Comparison of ENCODE assay signal across 15 mouse cellular contexts in the genomic region with DNA sequence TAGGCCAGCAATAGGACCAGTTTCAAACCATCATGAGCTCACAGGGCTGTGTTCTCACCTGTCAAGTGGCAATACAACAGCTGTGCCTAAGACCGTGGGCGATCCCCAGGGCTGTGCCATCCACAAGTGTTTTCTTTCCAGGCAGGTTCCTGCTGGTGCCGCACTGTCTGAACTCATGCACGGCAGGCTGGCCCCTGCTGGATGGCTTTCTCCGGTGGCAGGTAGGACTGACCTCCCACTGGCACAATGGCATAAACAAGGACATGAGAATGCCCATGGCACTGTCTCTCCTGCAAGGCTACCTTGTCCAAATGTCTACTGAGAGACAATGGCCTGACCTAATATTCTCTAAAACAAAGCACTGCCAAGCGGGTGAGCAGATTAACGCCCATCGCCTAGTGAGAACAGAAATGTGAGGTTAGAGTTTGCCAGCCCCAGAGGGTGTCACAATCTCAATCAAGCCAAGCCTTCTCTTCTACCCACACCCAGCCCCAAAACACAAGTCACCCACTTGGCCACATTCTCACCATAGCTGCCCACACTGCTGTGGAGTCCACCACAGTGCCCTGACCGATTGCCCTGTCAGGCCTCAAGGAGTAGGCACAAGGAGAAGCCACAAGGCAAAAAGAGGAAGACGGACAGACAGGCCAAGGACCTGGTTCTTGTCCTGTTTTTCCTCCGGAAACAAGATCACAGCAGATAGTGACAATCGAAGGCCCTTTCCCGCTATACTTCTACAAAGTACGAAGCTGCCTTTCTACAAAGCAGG. TPM values are rescaled to one million over a fixed set of nuclear protein-coding genes. Genes with fewer than 3 reads are reported as not detected.
DNase-seq lines count a peak whose midpoint lies in the region; ATAC-seq and TF ChIP-seq lines count a peak whose summit lies in the region.
"Had no signal": no experiment of that assay in that cellular context is flagged by ENCODE, and none has a peak within 500 bp of the region (broad histone marks: within the 10 kb centered on the region; RNA-seq: fewer than 3 reads in every experiment).

No protein-coding gene starts in this region.

- H3K36me3 ChIP-seq in heart, postnatal 0 days (replicated peaks; ENCODE audit: control insufficient read depth, insufficient read depth, low read length): no peaks in the 10 kb centered on the region
- 0 out of 2 replicates have a peak, but pooled peaks cover 3% of the 10 kb centered on the region for H3K36me3 ChIP-seq in heart, embryonic 10.5 days
- H3K36me3 ChIP-seq in midbrain, embryonic 10.5 days: no peaks in the 10 kb centered on the region
- H3K36me3 ChIP-seq in hindbrain, embryonic 16.5 days (ENCODE audit: control insufficient read depth, insufficient read depth, low read length): no peaks in the 10 kb centered on the region
- H3K36me3 ChIP-seq: forebrain, embryonic 12.5 days; liver, embryonic 13.5 days had no signal

- no peak for ATAC-seq in heart, postnatal 0 days (ENCODE audit: insufficient read depth, low read depth)
- ATAC-seq in megakaryocyte, adult 5-6 weeks (ENCODE audit: poor library complexity, severe bottlenecking): peak; percentile 81
- no peak for ATAC-seq in hindbrain, embryonic 16.5 days

- H3K27ac ChIP-seq in heart, postnatal 0 days (ENCODE audit: low read depth): 0 out of 2 replicates have a peak overlapping the region, but pooled peaks have one; percentile 2
- no peak overlapping the region for H3K27ac ChIP-seq in heart, embryonic 10.5 days
- no peak overlapping the region for H3K27ac ChIP-seq in midbrain, embryonic 10.5 days (replicated peaks)
- H3K27ac ChIP-seq in hindbrain, embryonic 16.5 days (ENCODE audit: low read depth, low read length): no peak overlapping the region
- H3K27ac ChIP-seq: forebrain, embryonic 12.5 days; liver, embryonic 13.5 days had no signal

- no peaks in the 10 kb centered on the region for H3K27me3 ChIP-seq in heart, postnatal 0 days (ENCODE audit: control insufficient read depth, insufficient read depth, low read length)
- H3K27me3 ChIP-seq in heart, embryonic 10.5 days (ENCODE audit: insufficient read depth, poor library complexity, severe bottlenecking): no peaks in the 10 kb centered on the region
- no peaks in the 10 kb centered on the region for H3K27me3 ChIP-seq in midbrain, embryonic 10.5 days (ENCODE audit: low read depth, poor library complexity, severe bottlenecking)
- no peaks in the 10 kb centered on the region for H3K27me3 ChIP-seq in hindbrain, embryonic 16.5 days (replicated peaks; ENCODE audit: control insufficient read depth, insufficient read depth, low read length)
- H3K27me3 ChIP-seq: forebrain, embryonic 12.5 days; liver, embryonic 13.5 days had no signal

- H3K9me3 ChIP-seq in heart, postnatal 0 days (replicated peaks; ENCODE audit: control insufficient read depth, low read length): no peaks in the 10 kb centered on the region
- H3K9me3 ChIP-seq in heart, embryonic 10.5 days: no peaks in the 10 kb centered on the region
- H3K9me3 ChIP-seq in midbrain, embryonic 10.5 days (replicated peaks): no peaks in the 10 kb centered on the region
- no peaks in the 10 kb centered on the region for H3K9me3 ChIP-seq in hindbrain, embryonic 16.5 days (ENCODE audit: control insufficient read depth, low read length)
- H3K9me3 ChIP-seq: forebrain, embryonic 12.5 days; liver, embryonic 13.5 days had no signal

- no peak overlapping the region for H3K4me3 ChIP-seq in heart, postnatal 0 days (ENCODE audit: low read depth, low read length)
- no peak overlapping the region for H3K4me3 ChIP-seq in heart, embryonic 10.5 days
- H3K4me3 ChIP-seq in midbrain, embryonic 10.5 days: no peak overlapping the region
- H3K4me3 ChIP-seq in hindbrain, embryonic 16.5 days (ENCODE audit: low read length): no peak overlapping the region
- H3K4me3 ChIP-seq: forebrain, embryonic 12.5 days; liver, embryonic 13.5 days had no signal

- TF ChIP-seq CTCF in heart, postnatal 0 days (IDR thresholded peaks at IDR 0.05; ENCODE audit: low read depth): no peak

- H3K9ac ChIP-seq in heart, postnatal 0 days (replicated peaks; ENCODE audit: low read depth, low read length): no peak overlapping the region
- H3K9ac ChIP-seq in hindbrain, embryonic 16.5 days (ENCODE audit: low read depth, low read length): no peak overlapping the region
- H3K9ac ChIP-seq: forebrain, embryonic 12.5 days; liver, embryonic 13.5 days had no signal

- no peak for TF ChIP-seq EP300 in heart, postnatal 0 days (IDR thresholded peaks at IDR 0.05; ENCODE audit: low read depth)

- no peak overlapping the region for H3K4me2 ChIP-seq in heart, postnatal 0 days (ENCODE audit: low read depth, low read length)
- H3K4me2 ChIP-seq in hindbrain, embryonic 16.5 days (ENCODE audit: low read length): no peak overlapping the region
- H3K4me2 ChIP-seq: forebrain, embryonic 12.5 days; liver, embryonic 13.5 days had no signal

- H3K4me1 ChIP-seq in heart, postnatal 0 days (ENCODE audit: control insufficient read depth, insufficient read depth): peaks cover 8% of the 10 kb centered on the region; the same call in 1 of the 2 replicates
- H3K4me1 ChIP-seq in heart, embryonic 10.5 days: peaks cover 16% of the 10 kb centered on the region
- H3K4me1 ChIP-seq in midbrain, embryonic 10.5 days: no peaks in the 10 kb centered on the region
- H3K4me1 ChIP-seq in hindbrain, embryonic 16.5 days (ENCODE audit: control insufficient read depth, insufficient read depth, low read depth, low read length): no peaks in the 10 kb centered on the region
- H3K4me1 ChIP-seq: forebrain, embryonic 12.5 days had no signal

- DNase-seq in heart, postnatal 0 days (ENCODE audit: low spot score): no peak
- no peak for DNase-seq in heart, embryonic 10.5 days (ENCODE audit: low spot score)
- peak; percentile 48 for DNase-seq in lung, postnatal 36 days
- no peak for DNase-seq in lung, postnatal 14 days
- no peak for DNase-seq in midbrain, embryonic 10.5 days (ENCODE audit: low spot score)
- DNase-seq: embryo, embryonic 11 days; layer of hippocampus, postnatal 36 days; left cerebral cortex, postnatal 4 days; liver, embryonic 13.5 days; midbrain, embryonic 14.5 days; right cerebral cortex, postnatal 25 days; thymus, adult 18-20 months had no signal

- 79% methylated on average over 14 of the region's 14 CpGs for WGBS in heart, postnatal 0 days
- 73% methylated on average over 14 of the region's 14 CpGs for WGBS in heart, embryonic 10.5 days
- WGBS in midbrain, embryonic 10.5 days: 90% methylated on average over 14 of the region's 14 CpGs
- WGBS in hindbrain, embryonic 16.5 days: 87% methylated on average over 14 of the region's 14 CpGs

RNA-seq across cellular contexts. Expression of gene Utrn, which starts 32.9 kb away (rescaled TPM):
- 50.3 and 61.6 TPM in 2 replicates for total RNA-seq in heart, postnatal 0 days (2014; rRNA removed; ENCODE audit: low replicate concordance)
- 47.3 and 48.4 TPM in 2 replicates for polyA plus RNA-seq in heart, postnatal 0 days (2015; fragmentation: Nextera tagmentation; extraction: Ambion mirVana)
- polyA plus RNA-seq in heart, embryonic 10.5 days (2016; fragmentation: Nextera tagmentation; extraction: Ambion mirVana): 65.2 and 68.5 TPM in 2 replicates
- 50.0 and 52.5 TPM in 2 replicates for total RNA-seq in megakaryocyte, adult 5-6 weeks (2015)
- total RNA-seq in megakaryocyte, adult 5-6 weeks (2017): 36.1 and 42.4 TPM in 2 replicates
- polyA plus RNA-seq in midbrain, embryonic 10.5 days (2016; fragmentation: Nextera tagmentation; extraction: Ambion mirVana): 38.8 and 39.8 TPM in 2 replicates
- 25.4 and 25.7 TPM in 2 replicates for polyA plus RNA-seq in hindbrain, embryonic 16.5 days (2015; fragmentation: Nextera tagmentation; extraction: Ambion mirVana)
